Mouse (Mus musculus) stomach, embryonic 14.5 days (tissue): ENCODE data around the gene Ripor3. TPM values are rescaled to one million over a fixed set of nuclear protein-coding genes. Genes with fewer than 3 reads are reported as not detected.

Source experiments
- polyA plus RNA-seq: library from polyadenylated mRNA; unstranded; fragments of >200 nt; fragmentation: Nextera tagmentation; extraction: Ambion mirVana; gene quantifications from 2 replicates; pipeline ENCODE4 v1.2.1, GENCODE M21; 2014

Gene Ripor3
- polyA plus RNA-seq, 1 experiment from 2014 or later, result 4.3 TPM

Other genes starting within 250 kb of the Ripor3 start
- gene Ptpn1, start 78.6 kb downstream of the Ripor3 start, polyA plus RNA-seq, result 41.0 and 42.7 TPM in 2 replicates
- gene Pard6b, start 70.4 kb upstream of the Ripor3 start, polyA plus RNA-seq, result 12.3 and 13.2 TPM in 2 replicates
- gene Adnp, start 196.5 kb upstream of the Ripor3 start, polyA plus RNA-seq, result 4.1 and 4.9 TPM in 2 replicates
- gene Gm20716, start 219.7 kb upstream of the Ripor3 start, polyA plus RNA-seq, result 29.9 and 31.9 TPM in 2 replicates
- 82.3 and 102 TPM in 2 replicates for gene Dpm1, start 220.0 kb upstream of the Ripor3 start, polyA plus RNA-seq
- gene Mocs3, start 220.0 kb upstream of the Ripor3 start, polyA plus RNA-seq, result 6.9 and 7.1 TPM in 2 replicates